Mouse (Mus musculus) E14TG2a.4 (cell line): ENCODE measurements at regions not wholly inside any gene's neighbourhood (a gene's known extent, or its start where the extent isn't known, plus 50 kb on each side); places are given as distances from the start of the nearest gene placed in this dataset.

Source experiments
- CTCF ChIP-seq: conservative IDR thresholded peaks from 2 replicates; pipeline ENCODE4 v1.5.1; 2014; ENCODE audit warnings: low read length
- NANOG ChIP-seq: IDR thresholded peaks from 2 replicates; pipeline ENCODE4 v1.6.1; 2014; ENCODE audit warnings: borderline replicate concordance, low read length, mixed read lengths
- POU5F1 ChIP-seq: IDR thresholded peaks from 2 replicates; pipeline ENCODE4 v1.6.1; 2014; ENCODE audit warnings: low read length, borderline replicate concordance

DNA sequence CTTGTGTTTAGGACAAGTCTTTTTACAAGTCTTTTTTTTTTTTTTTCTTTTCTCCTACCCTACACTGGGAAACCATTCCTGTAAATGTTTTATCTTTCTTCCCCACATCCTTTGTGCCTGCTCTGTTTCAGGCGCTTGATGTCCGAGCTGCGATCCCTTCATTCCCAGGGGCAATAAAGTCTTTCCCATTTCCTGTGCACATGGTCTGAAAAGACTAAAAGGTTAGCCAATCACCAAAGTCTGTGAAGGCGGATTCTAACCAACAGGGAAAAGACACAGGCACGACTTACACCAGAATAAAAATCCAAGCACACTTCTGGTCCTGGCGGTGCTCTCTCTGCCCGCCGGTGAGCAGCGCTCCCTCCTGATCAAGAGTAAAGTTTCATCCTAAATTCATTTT is 135.3 kb upstream of the Slc38a2 start:
- no peak for TF ChIP-seq POU5F1
- TF ChIP-seq CTCF: no peak
- TF ChIP-seq NANOG: no peak
